ENCODE assay signal across 9 mouse cellular contexts in genomic region chr19:16327401-16328073, GRCm38 (mm10).
DNase-seq lines count a peak whose midpoint lies in the region; ATAC-seq lines count a peak whose summit lies in the region.
"Had no signal": no experiment of that assay in that cellular context is flagged by ENCODE, and none has a peak within 500 bp of the region (broad histone marks: within the 10 kb centered on the region; RNA-seq: fewer than 3 reads in every experiment).

No protein-coding gene starts in this region.

- H3K9me3 ChIP-seq in forebrain, embryonic 13.5 days (replicated peaks) = no peaks in the 10 kb centered on the region
- no peaks in the 10 kb centered on the region for H3K9me3 ChIP-seq in forebrain, embryonic 10.5 days
- H3K9me3 ChIP-seq in intestine, embryonic 15.5 days = no peaks in the 10 kb centered on the region
- H3K9me3 ChIP-seq: embryonic facial prominence, embryonic 13.5 days had no signal

- H3K36me3 ChIP-seq in forebrain, embryonic 13.5 days (ENCODE audit: poor library complexity, severe bottlenecking) = no peaks in the 10 kb centered on the region
- no peaks in the 10 kb centered on the region for H3K36me3 ChIP-seq in forebrain, embryonic 10.5 days (replicated peaks)
- no peaks in the 10 kb centered on the region for H3K36me3 ChIP-seq in intestine, embryonic 15.5 days
- H3K36me3 ChIP-seq: embryonic facial prominence, embryonic 13.5 days had no signal

- H3K9ac ChIP-seq in forebrain, embryonic 13.5 days = no peak overlapping the region
- no peak overlapping the region for H3K9ac ChIP-seq in intestine, embryonic 15.5 days
- H3K9ac ChIP-seq: embryonic facial prominence, embryonic 13.5 days had no signal

- peak overlapping the region; percentile 33 for H3K4me2 ChIP-seq in forebrain, embryonic 13.5 days
- no peak overlapping the region for H3K4me2 ChIP-seq in intestine, embryonic 15.5 days (replicated peaks)
- H3K4me2 ChIP-seq: embryonic facial prominence, embryonic 13.5 days had no signal

- ATAC-seq in forebrain, embryonic 13.5 days = peak; percentile 50
- no peak for ATAC-seq in intestine, embryonic 15.5 days

- H3K4me1 ChIP-seq in forebrain, embryonic 13.5 days = peaks cover 39% of the 10 kb centered on the region
- H3K4me1 ChIP-seq in forebrain, embryonic 10.5 days = peaks cover 42% of the 10 kb centered on the region
- peaks cover 22% of the 10 kb centered on the region for H3K4me1 ChIP-seq in intestine, embryonic 15.5 days (replicated peaks)

- no peak overlapping the region for H3K4me3 ChIP-seq in forebrain, embryonic 13.5 days
- no peak overlapping the region for H3K4me3 ChIP-seq in forebrain, embryonic 10.5 days
- no peak overlapping the region for H3K4me3 ChIP-seq in intestine, embryonic 15.5 days (replicated peaks)
- H3K4me3 ChIP-seq: embryonic facial prominence, embryonic 13.5 days had no signal

- no peaks in the 10 kb centered on the region for H3K27me3 ChIP-seq in forebrain, embryonic 13.5 days
- H3K27me3 ChIP-seq in forebrain, embryonic 10.5 days (ENCODE audit: poor library complexity, severe bottlenecking) = no peaks in the 10 kb centered on the region
- no peaks in the 10 kb centered on the region for H3K27me3 ChIP-seq in intestine, embryonic 15.5 days (replicated peaks)
- H3K27me3 ChIP-seq: embryonic facial prominence, embryonic 13.5 days had no signal

- DNase-seq in forebrain, embryonic 10.5 days (ENCODE audit: extremely low spot score, low spot score) = no peak
- DNase-seq in layer of hippocampus, adult 9-11 months = peak; percentile 29
- no peak for DNase-seq in layer of hippocampus, adult 9-10 months (ENCODE audit: low spot score)
- DNase-seq in brain, adult 2 months (ENCODE audit: low read depth, low spot score) = peak; percentile 54
- DNase-seq in spleen, postnatal 14 days (ENCODE audit: low spot score in 2 of 2) = no peak
- DNase-seq in urinary bladder, postnatal 10 days (ENCODE audit: low spot score) = no peak

- H3K27ac ChIP-seq in forebrain, embryonic 13.5 days = peak overlapping the region; percentile 66; the same call in 1 of the 2 replicates
- H3K27ac ChIP-seq in forebrain, embryonic 10.5 days = no peak overlapping the region; the same call in 1 of the 2 replicates
- H3K27ac ChIP-seq in intestine, embryonic 15.5 days = peak overlapping the region; percentile 25; the same call in 1 of the 2 replicates
- H3K27ac ChIP-seq: embryonic facial prominence, embryonic 13.5 days had no signal

- WGBS in forebrain, embryonic 13.5 days = 58% methylated on average over 10 of the region's 10 CpGs
- WGBS in forebrain, embryonic 10.5 days = 83% methylated on average over 10 of the region's 10 CpGs
- 64% methylated on average over 10 of the region's 10 CpGs for WGBS in intestine, embryonic 15.5 days

Comparison
In these comparisons a context has a peak if more than half of its experiments do, and no peak if none do; other contexts are left out.
1. DNase-seq: peak in layer of hippocampus, adult 9-11 months (single experiment) and brain, adult 2 months (single experiment); none in forebrain, embryonic 10.5 days (single experiment), layer of hippocampus, adult 9-10 months (single experiment), spleen, postnatal 14 days (0 of 2) and urinary bladder, postnatal 10 days (single experiment).